Mouse (Mus musculus) erythroblast, embryonic 14.5 days (primary cell): Measurements from ENCODE around the gene March7.

Experiments
- GATA1 ChIP-seq: IDR thresholded peaks from 2 replicates; pipeline ENCODE4 v1.6.1; 2012; ENCODE audit warnings: low read length, inconsistent platforms, mixed read lengths
- TAL1 ChIP-seq: IDR thresholded peaks from 3 replicates; pipeline ENCODE4 v1.6.1; 2012; ENCODE audit warnings: low read length, inconsistent platforms, mixed read lengths

DNA sequence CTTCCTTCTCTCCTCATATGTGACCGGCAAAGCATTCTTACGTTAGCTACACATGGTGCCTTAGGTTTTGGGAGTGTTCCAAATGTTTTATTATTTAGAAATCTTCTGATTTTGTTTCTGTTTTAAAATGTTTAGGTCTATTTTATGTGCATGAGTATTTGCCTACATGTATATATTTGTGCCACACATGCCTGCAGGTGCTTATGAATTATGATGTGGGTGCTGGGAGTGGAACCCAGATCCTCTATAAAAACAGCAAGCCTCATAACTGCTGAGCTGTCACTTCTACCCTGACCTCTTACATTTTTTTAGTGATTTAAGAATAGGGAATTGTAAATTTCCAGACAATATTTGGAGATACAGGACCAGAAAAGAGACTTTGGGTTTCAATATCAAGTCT is 12.3 kb downstream of the March7 start:
- TF ChIP-seq TAL1 (no peak), GATA1 (no peak)
